In genomic region chr16:45842440-45842839, GRCm38 (mm10) we compare ENCODE assay signal across 8 mouse cellular contexts.
A peak's percentile ranks its signal among the peaks of the same experiment; 100 is the strongest.
DNase-seq lines count a peak whose midpoint lies in the region; ATAC-seq and TF ChIP-seq lines count a peak whose summit lies in the region.

No protein-coding gene starts in this region.

- H3K9me3 ChIP-seq in lung, embryonic 16.5 days (ENCODE audit: control insufficient read depth, low read length): no peaks in the 10 kb centered on the region
- no peaks in the 10 kb centered on the region for H3K9me3 ChIP-seq in intestine, postnatal 0 days (ENCODE audit: control insufficient read depth)
- no peaks in the 10 kb centered on the region for H3K9me3 ChIP-seq in neural tube, embryonic 14.5 days (ENCODE audit: control insufficient read depth, low read length)

- WGBS in lung, embryonic 16.5 days: 16% methylated on average over 4 of the region's 4 CpGs
- WGBS in intestine, postnatal 0 days: 54% methylated on average over 4 of the region's 4 CpGs
- WGBS in neural tube, embryonic 14.5 days: 70% methylated on average over 4 of the region's 4 CpGs
- 91% methylated on average over 4 of the region's 4 CpGs for WGBS in cerebellum, adult 2 months

- H3K9ac ChIP-seq in lung, embryonic 16.5 days (ENCODE audit: low read length): peak overlapping the region; percentile 81
- no peak overlapping the region for H3K9ac ChIP-seq in intestine, postnatal 0 days (ENCODE audit: low read depth, low read length)
- H3K9ac ChIP-seq in neural tube, embryonic 14.5 days (replicated peaks; ENCODE audit: low read depth, low read length): no peak overlapping the region

- peak overlapping the region; percentile 78 for H3K27ac ChIP-seq in lung, embryonic 16.5 days (ENCODE audit: low read length)
- no peak overlapping the region for H3K27ac ChIP-seq in intestine, postnatal 0 days (ENCODE audit: low read depth, low read length)
- H3K27ac ChIP-seq in neural tube, embryonic 14.5 days (ENCODE audit: low read depth, low read length): no peak overlapping the region
- no peak overlapping the region for H3K27ac ChIP-seq in cerebellum, adult 2 months (ENCODE audit: insufficient read depth, low read length)

- no peak for TF ChIP-seq CTCF in intestine, postnatal 0 days (IDR thresholded peaks at IDR 0.05; ENCODE audit: low read depth)
- no peak for TF ChIP-seq CTCF in cerebellum, adult 2 months (IDR thresholded peaks at IDR 0.05; ENCODE audit: borderline replicate concordance, insufficient read depth, low read depth, low read length)

- H3K36me3 ChIP-seq in lung, embryonic 16.5 days (ENCODE audit: control insufficient read depth, insufficient read depth, low read length): no peaks in the 10 kb centered on the region
- H3K36me3 ChIP-seq in intestine, postnatal 0 days (ENCODE audit: control insufficient read depth, insufficient read depth): no peaks in the 10 kb centered on the region
- no peaks in the 10 kb centered on the region for H3K36me3 ChIP-seq in neural tube, embryonic 14.5 days (ENCODE audit: control insufficient read depth, insufficient read depth, low read length)

- DNase-seq in adrenal gland, postnatal 14 days: peak; percentile 9
- no peak for DNase-seq in adrenal gland, adult 18-20 months (ENCODE audit: low spot score in 2 of 2)
- no peak for DNase-seq in lung, postnatal 36 days
- DNase-seq in thymus, postnatal 10 days (ENCODE audit: low spot score in 2 of 2): no peak
- no peak for DNase-seq in cerebellum, adult 2 months

- H3K4me2 ChIP-seq in lung, embryonic 16.5 days (ENCODE audit: low read depth, low read length): peak overlapping the region; percentile 77
- H3K4me2 ChIP-seq in intestine, postnatal 0 days (replicated peaks; ENCODE audit: low read depth): peak overlapping the region; percentile 75
- peak overlapping the region; percentile 3; the same call in 1 of the 2 replicates for H3K4me2 ChIP-seq in neural tube, embryonic 14.5 days (ENCODE audit: low read depth, low read length)

- ATAC-seq in lung, embryonic 16.5 days (ENCODE audit: low read depth): no peak
- ATAC-seq in intestine, postnatal 0 days: no peak
- ATAC-seq in neural tube, embryonic 14.5 days (ENCODE audit: low read depth): no peak

- peak overlapping the region; percentile 59 for H3K4me3 ChIP-seq in lung, embryonic 16.5 days (ENCODE audit: low read length)
- H3K4me3 ChIP-seq in intestine, postnatal 0 days (ENCODE audit: low read depth, low read length): peak overlapping the region; percentile 74
- peak overlapping the region; percentile 2; the same call in 1 of the 2 replicates for H3K4me3 ChIP-seq in neural tube, embryonic 14.5 days (ENCODE audit: low read depth, low read length)
- H3K4me3 ChIP-seq in cerebellum, adult 2 months (replicated peaks; ENCODE audit: insufficient read depth, low read depth, low read length): no peak overlapping the region

- no peak for TF ChIP-seq POLR2A in cerebellum, adult 2 months (IDR thresholded peaks at IDR 0.05; ENCODE audit: borderline replicate concordance, insufficient read depth, low read length)

- H3K4me1 ChIP-seq in lung, embryonic 16.5 days (replicated peaks; ENCODE audit: control insufficient read depth, insufficient read depth, low read length): peaks cover 42% of the 10 kb centered on the region
- no peaks in the 10 kb centered on the region for H3K4me1 ChIP-seq in intestine, postnatal 0 days (replicated peaks; ENCODE audit: control insufficient read depth, insufficient read depth, low read length)
- peaks cover 12% of the 10 kb centered on the region; the same call in 1 of the 2 replicates for H3K4me1 ChIP-seq in neural tube, embryonic 14.5 days (ENCODE audit: control insufficient read depth, insufficient read depth, low read length)
- H3K4me1 ChIP-seq in cerebellum, adult 2 months (ENCODE audit: control insufficient read depth, insufficient read depth, low read length): no peaks in the 10 kb centered on the region

- no peaks in the 10 kb centered on the region for H3K27me3 ChIP-seq in lung, embryonic 16.5 days (ENCODE audit: control insufficient read depth, insufficient read depth, low read depth, low read length)
- H3K27me3 ChIP-seq in intestine, postnatal 0 days (replicated peaks; ENCODE audit: control insufficient read depth, insufficient read depth, low read length): no peaks in the 10 kb centered on the region
- H3K27me3 ChIP-seq in neural tube, embryonic 14.5 days (ENCODE audit: control insufficient read depth, insufficient read depth, low read length): no peaks in the 10 kb centered on the region
- no peaks in the 10 kb centered on the region for H3K27me3 ChIP-seq in cerebellum, adult 2 months (ENCODE audit: control insufficient read depth, insufficient read depth, low read length)

Comparison
In these comparisons a context has a peak if more than half of its experiments do, and no peak if none do; other contexts are left out.
1. H3K4me2 ChIP-seq: peak in every context shown above with its lines; median percentile 77 in lung, embryonic 16.5 days; 75 in intestine, postnatal 0 days; 3 in neural tube, embryonic 14.5 days.